Mouse (Mus musculus): ENCODE data around the gene Plekha1. TPM values are rescaled to one million over a fixed set of nuclear protein-coding genes. Genes with fewer than 3 reads are reported as not detected.

The Plekha1 gene
- polyA plus RNA-seq, 1 experiment from 2014 or later: 57.9 TPM

Small RNAs within 50 kb of the gene (microRNA-seq; reads per million reads assigned to microRNA genes)
- gene Mir7061: 1.2 reads per million

Other genes with a start within 250 kb of the Plekha1 start
- gene Btbd16, start 91.7 kb upstream of the Plekha1 start, polyA plus RNA-seq (2015; fragmentation: Nextera tagmentation; extraction: Ambion mirVana): 0.05 TPM in 1 of 2 replicates, not detected in the other
- 23.7 and 25.1 TPM in 2 replicates for gene Htra1, start 70.4 kb downstream of the Plekha1 start, polyA plus RNA-seq (2015; fragmentation: Nextera tagmentation; extraction: Ambion mirVana)
- 2.0 TPM in 1 of 2 replicates, not detected in the other for gene Dmbt1, start 166.3 kb downstream of the Plekha1 start, polyA plus RNA-seq (2015; fragmentation: Nextera tagmentation; extraction: Ambion mirVana)

Data from neural tube, embryonic 15.5 days (tissue).